Mouse (Mus musculus) lung, embryonic 16.5 days (tissue): Measurements from ENCODE around the gene Eif2s3x. TPM values are rescaled to one million over a fixed set of nuclear protein-coding genes. Genes with fewer than 3 reads are reported as not detected.

Source experiments
- polyA plus RNA-seq: library from polyadenylated mRNA; unstranded; fragments of >200 nt; fragmentation: Nextera tagmentation; extraction: Ambion mirVana; gene quantifications from 2 replicates; pipeline ENCODE4 v1.2.1, GENCODE M21; 2015

Eif2s3x gene
- polyA plus RNA-seq, 1 experiment from 2014 or later: 65.1 TPM

Other genes with a start within 250 kb of the Eif2s3x start
- gene AU015836, start 244.2 kb downstream of the Eif2s3x start, polyA plus RNA-seq: not detected in 2 replicates
- 31.6 and 32.0 TPM in 2 replicates for gene Zfx, start 89.2 kb downstream of the Eif2s3x start, polyA plus RNA-seq
- gene Klhl15, start 21.7 kb upstream of the Eif2s3x start, polyA plus RNA-seq: 7.1 and 7.3 TPM in 2 replicates
- gene Fam90a1b, start 153.9 kb upstream of the Eif2s3x start, polyA plus RNA-seq: not detected in 2 replicates
- gene Apoo, start 154.3 kb upstream of the Eif2s3x start, polyA plus RNA-seq: 62.6 and 69.4 TPM in 2 replicates